Mouse (Mus musculus) embryonic facial prominence, embryonic 11.5 days (tissue): Measurements from ENCODE around the gene Mpv17. TPM values are rescaled to one million over a fixed set of nuclear protein-coding genes. Genes with fewer than 3 reads are reported as not detected.
A peak's percentile ranks its signal among the peaks of the same experiment; 100 is the strongest.

Source experiments
- ATAC-seq: fragments of 200-750 bp; cut with Nextera tagmentation; replicated peaks from 2 replicates; pipeline ENCODE4 v1.8.0; 2017; ENCODE audit warnings: low read depth; ENCODE audit not compliant: insufficient number of reproducible peaks, low FRiP score, low TSS enrichment
- DNase-seq: peaks from one replicate; pipeline ENCODE4 v3.0.0-alpha.2; 2015; ENCODE audit warnings: low spot score
- H3K27ac ChIP-seq: fragments of 300-500 bp; sonication (generic); replicated peaks from 2 replicates; pipeline ENCODE4 v1.5.1; 2014; ENCODE audit warnings: mild to moderate bottlenecking, low read depth, low read length, control low read depth
- H3K27me3 ChIP-seq: fragments of 300-500 bp; sonication (generic); 2 replicates; pipeline ENCODE4 v1.6.1; 2014; ENCODE audit warnings: mild to moderate bottlenecking, low read length, moderate library complexity, mixed read lengths; ENCODE audit not compliant: control insufficient read depth, insufficient read depth
- H3K36me3 ChIP-seq: fragments of 300-500 bp; sonication (generic); replicated peaks from 2 replicates; pipeline ENCODE4 v1.6.1; 2014; ENCODE audit warnings: low read depth, mild to moderate bottlenecking, low read length, moderate library complexity, mixed read lengths; ENCODE audit not compliant: control insufficient read depth, insufficient read depth
- H3K4me1 ChIP-seq: fragments of 300-500 bp; sonication (generic); 2 replicates; pipeline ENCODE4 v1.6.1; 2014; ENCODE audit warnings: low read length, mixed read lengths; ENCODE audit not compliant: control insufficient read depth, insufficient read depth
- H3K4me2 ChIP-seq: fragments of 300-500 bp; sonication (generic); 2 replicates; pipeline ENCODE4 v1.6.1; 2014; ENCODE audit warnings: low read depth, mild to moderate bottlenecking, control low read depth, low read length, moderate library complexity
- H3K4me3 ChIP-seq: fragments of 300-500 bp; sonication (generic); 2 replicates; pipeline ENCODE4 v1.5.1; 2014; ENCODE audit warnings: low read depth, low read length, control low read depth
- H3K9ac ChIP-seq: fragments of 300-500 bp; sonication (generic); replicated peaks from 2 replicates; pipeline ENCODE4 v1.6.1; 2014; ENCODE audit warnings: mild to moderate bottlenecking, control low read depth, low read length
- H3K9me3 ChIP-seq: fragments of 300-500 bp; sonication (generic); replicated peaks from 2 replicates; pipeline ENCODE4 v1.6.1; 2016; ENCODE audit warnings: mild to moderate bottlenecking, low read length, inconsistent platforms, mixed read lengths; ENCODE audit not compliant: control insufficient read depth
- whole genome bisulfite sequencing: fragments of 180-500 bp; shearing (Covaris S2); extraction: QIAGEN DNeasy Blood & Tissue Kit; methylation state at CpG from one replicate; pipeline ENCODE4 v1.1.7; 2014; 5-methylcytosine and 5-hydroxymethylcytosine counted together
- polyA plus RNA-seq: library from polyadenylated mRNA; unstranded; fragments of >200 nt; fragmentation: Nextera tagmentation; extraction: Ambion mirVana; gene quantifications from 2 replicates; pipeline ENCODE4 v1.2.1, GENCODE M21; 2014

The Mpv17 gene
- polyA plus RNA-seq = 50.5 and 50.8 TPM in 2 replicates

- peak; percentile 93 for DNase-seq
- Histone ChIP-seq H3K9me3 (no peaks in the 10 kb centered on the region), H3K4me1 (no peaks in the 10 kb centered on the region), H3K4me2 (peak within 1 kb of the TSS; percentile 69), H3K4me3 (peak within 1 kb of the TSS; percentile 43), H3K27ac (no peak within 1 kb of the TSS), H3K27me3 (no peaks in the 10 kb centered on the region), H3K36me3 (peaks cover 7% of the 10 kb centered on the region), H3K9ac (peak within 1 kb of the TSS; percentile 59)
- under 1% methylated on average over 19 of the region's 19 CpGs for WGBS
- peak; percentile 96 for ATAC-seq
These were observed at the start of gene Mpv17 for GRCm38 (mm10) chr5:31154152-31154553. Mpv17 (minus strand) TSS chr5:31154251.

- Histone ChIP-seq H3K4me2 (peak overlapping the region; percentile 65; the same call in 1 of the 2 replicates), H3K36me3 (peaks cover 24% of the 10 kb centered on the region), H3K9me3 (peaks cover 5% of the 10 kb centered on the region), H3K4me1 (no peaks in the 10 kb centered on the region), H3K9ac (peak overlapping the region; percentile 81), H3K27me3 (no peaks in the 10 kb centered on the region), H3K27ac (peak overlapping the region; percentile 52; the same call in 1 of the 2 replicates), H3K4me3 (peak overlapping the region; percentile 84)
- DNase-seq = no peak
- WGBS = 85% methylated on average over 7 of the region's 7 CpGs
- ATAC-seq = 0 out of 2 replicates have a peak, but pooled peaks have one; percentile 8
These were observed 48.9 kb upstream of the Mpv17 start for GRCm38 (mm10) chr5:31202933-31203332.

GRCm38 (mm10) chr5:31201742-31202590 is 47.9 kb upstream of the Mpv17 start, which contains the start of gene Zfp513:
Zfp513 (minus strand) TSS chr5:31202303.
- Histone ChIP-seq H3K9ac (peak within 1 kb of the TSS; percentile 81), H3K27ac (peak within 1 kb of the TSS; percentile 65), H3K9me3 (peaks cover 5% of the 10 kb centered on the region), H3K27me3 (no peaks in the 10 kb centered on the region), H3K4me3 (peak within 1 kb of the TSS; percentile 84), H3K4me1 (no peaks in the 10 kb centered on the region), H3K4me2 (peak within 1 kb of the TSS; percentile 65), H3K36me3 (peaks cover 31% of the 10 kb centered on the region)
- ATAC-seq (peak; percentile 96), DNase-seq (peak; percentile 98)
- under 1% methylated on average over 53 of the region's 53 CpGs for WGBS

- H3K9me3 ChIP-seq = peaks cover 5% of the 10 kb centered on the region
These were observed 47.1 kb upstream of the Mpv17 start for GRCm38 (mm10) chr5:31201042-31201741.

GRCm38 (mm10) chr5:31200327-31200768 is 46.3 kb upstream of the Mpv17 start:
- Histone ChIP-seq H3K4me2 (no peak overlapping the region; the same call in 1 of the 2 replicates), H3K9ac (no peak overlapping the region; the same call in 1 of the 2 replicates), H3K4me1 (no peaks in the 10 kb centered on the region), H3K36me3 (peaks cover 37% of the 10 kb centered on the region), H3K4me3 (no peak overlapping the region), H3K27ac (no peak overlapping the region), H3K9me3 (peaks cover 5% of the 10 kb centered on the region), H3K27me3 (no peaks in the 10 kb centered on the region)
- no peak for ATAC-seq
- no peak for DNase-seq
- WGBS = 91% methylated on average over 27 of the region's 27 CpGs

More at GRCm38 (mm10) chr5:31201042-31201741, 47.1 kb upstream of the Mpv17 start:
- DNase-seq (no peak), ATAC-seq (no peak)
- Histone ChIP-seq H3K36me3 (peaks cover 33% of the 10 kb centered on the region), H3K9ac (peak overlapping the region; percentile 81), H3K4me1 (no peaks in the 10 kb centered on the region), H3K27ac (peak overlapping the region; percentile 65), H3K4me3 (peak overlapping the region; percentile 84), H3K4me2 (peak overlapping the region; percentile 61), H3K27me3 (no peaks in the 10 kb centered on the region)
- 18% methylated on average over 13 of the region's 13 CpGs for WGBS

GRCm38 (mm10) chr5:31199893-31200292 is 45.8 kb upstream of the Mpv17 start:
- no peak overlapping the region for H3K4me2 ChIP-seq
- H3K27ac ChIP-seq = no peak overlapping the region
- peaks cover 5% of the 10 kb centered on the region for H3K9me3 ChIP-seq
- WGBS = 89% methylated on average over 9 of the region's 9 CpGs
- peaks cover 37% of the 10 kb centered on the region for H3K36me3 ChIP-seq
- no peak for ATAC-seq
- H3K27me3 ChIP-seq = no peaks in the 10 kb centered on the region
- no peak overlapping the region for H3K4me3 ChIP-seq
- H3K4me1 ChIP-seq = no peaks in the 10 kb centered on the region
- DNase-seq = no peak
- H3K9ac ChIP-seq = no peak overlapping the region; the same call in 1 of the 2 replicates

- H3K4me2 ChIP-seq = no peak overlapping the region
- no peak overlapping the region for H3K4me3 ChIP-seq
- no peaks in the 10 kb centered on the region for H3K27me3 ChIP-seq
- H3K4me1 ChIP-seq = no peaks in the 10 kb centered on the region
- no peak for ATAC-seq
- H3K9ac ChIP-seq = no peak overlapping the region
- H3K36me3 ChIP-seq = peaks cover 37% of the 10 kb centered on the region
- DNase-seq = no peak
- WGBS = 93% methylated on average over 19 of the region's 19 CpGs
- no peak overlapping the region for H3K27ac ChIP-seq
- H3K9me3 ChIP-seq = peaks cover 5% of the 10 kb centered on the region
These were observed 45.4 kb upstream of the Mpv17 start for GRCm38 (mm10) chr5:31199321-31199892.
